Mouse (Mus musculus): ENCODE results near the gene Gipc3.

DNA sequence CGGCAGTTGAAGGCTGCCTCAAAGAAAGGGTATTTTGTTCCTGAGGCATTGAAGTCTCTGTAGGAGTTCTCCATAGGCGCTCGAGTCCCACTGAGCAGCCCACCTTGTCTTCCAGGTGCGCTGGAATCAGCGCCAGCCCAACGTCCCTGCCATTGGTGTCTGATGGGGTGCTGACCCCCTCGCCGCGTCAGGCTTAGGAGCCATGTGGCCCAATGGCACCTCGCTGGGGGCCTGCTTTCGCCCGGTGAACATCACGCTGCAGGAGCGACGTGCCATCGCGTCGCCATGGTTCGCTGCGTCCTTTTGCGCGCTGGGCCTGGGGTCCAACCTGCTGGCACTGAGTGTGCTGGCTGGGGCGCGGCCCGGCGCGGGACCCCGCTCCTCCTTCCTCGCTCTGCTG lies 10.8 kb downstream of the Gipc3 start:
- TF ChIP-seq CTCF (IDR thresholded peaks at IDR 0.05; ENCODE audit: insufficient read depth, low read depth, low read length) (no peak), POLR2A (IDR thresholded peaks at IDR 0.05; ENCODE audit: insufficient read depth, low read depth, low read length) (no peak)

Measured in olfactory bulb, adult 2 months (tissue).